Mouse (Mus musculus): ENCODE data around the gene Lss. TPM values are rescaled to one million over a fixed set of nuclear protein-coding genes. Genes with fewer than 3 reads are reported as not detected.

The Lss gene
- 31.1 and 36.7 TPM in 2 replicates for polyA plus RNA-seq (2015; fragmentation: Nextera tagmentation; extraction: Ambion mirVana)

DNA sequence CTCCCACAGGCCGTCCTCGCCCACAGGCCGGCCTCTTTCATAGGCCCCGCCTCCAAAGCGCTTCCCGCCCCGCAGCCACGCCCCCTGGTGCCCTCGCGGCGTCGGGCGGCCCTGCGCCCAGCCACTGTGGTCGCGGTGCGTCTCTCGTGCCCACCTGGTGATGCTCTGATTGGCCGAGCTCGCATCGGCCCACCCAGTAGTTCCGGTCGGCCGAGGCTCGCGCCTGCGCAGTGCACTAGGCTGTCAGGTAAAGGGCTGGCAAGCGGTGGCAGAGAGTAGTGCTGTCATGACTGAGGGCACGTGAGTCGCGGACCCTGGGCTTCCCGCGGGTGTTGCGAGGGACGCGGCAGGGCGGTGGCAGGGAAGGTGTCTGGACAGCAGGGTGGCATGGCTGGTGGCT is at the start of gene Lss:
Lss (plus strand) TSS at position 214 of the 400 bp plus-strand sequence.

DNA sequence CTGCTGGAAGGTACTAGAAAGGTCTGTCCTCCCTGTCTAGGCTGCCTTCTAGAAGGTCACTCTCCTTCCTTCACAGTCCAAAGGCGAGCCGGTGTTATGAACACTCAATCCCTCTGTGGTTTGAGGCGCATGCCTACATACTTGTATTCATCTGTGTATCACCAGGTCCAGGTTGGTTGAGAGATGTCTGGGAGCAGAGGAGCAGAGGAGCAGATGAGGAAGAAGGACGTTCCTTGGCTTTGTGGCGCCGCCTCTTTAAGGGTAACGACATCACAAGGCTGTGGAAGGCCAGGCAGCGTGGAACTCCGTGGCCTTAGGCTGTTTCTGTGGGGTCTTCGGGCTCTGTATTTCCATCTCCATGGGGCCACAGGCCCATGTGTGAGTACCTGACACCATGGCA is 30.6 kb downstream of the Lss start, which contains the start of gene Spatc1l:
Spatc1l (plus strand) TSS at position 301 of the 400 bp plus-strand sequence.

DNA sequence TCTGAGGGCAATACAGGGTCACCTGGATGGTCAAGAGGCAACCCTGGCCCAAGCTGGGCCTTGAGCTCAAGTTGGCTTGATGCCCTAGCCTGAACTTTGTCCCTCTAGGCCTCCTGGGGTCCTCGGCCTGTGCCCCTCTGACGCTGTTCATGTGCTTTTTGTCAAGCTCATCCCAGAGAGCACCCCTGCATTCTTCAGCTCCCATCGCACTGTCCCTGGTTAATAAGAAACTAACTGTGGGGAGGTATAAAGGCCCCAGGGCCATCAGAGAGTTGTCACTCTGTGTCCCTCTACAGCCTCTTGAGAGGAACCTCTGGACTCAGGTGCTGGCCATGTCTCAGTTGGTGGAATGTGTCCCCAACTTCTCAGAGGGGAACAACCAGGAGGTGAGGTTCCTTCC is 44.0 kb downstream of the Lss start, which contains the start of gene Ftcd:
Ftcd (plus strand) TSS at position 275 of the 400 bp plus-strand sequence.

Other genes starting within 250 kb of the Lss start
- 14.0 and 17.5 TPM in 2 replicates for gene Dip2a, start 186.3 kb upstream of the Lss start, polyA plus RNA-seq (2015; fragmentation: Nextera tagmentation; extraction: Ambion mirVana)
- not detected in 2 replicates for gene AC141477.1, start 91.1 kb upstream of the Lss start, polyA plus RNA-seq (2015; fragmentation: Nextera tagmentation; extraction: Ambion mirVana)
- 3.9 and 5.4 TPM in 2 replicates for gene Pcnt, start 88.8 kb upstream of the Lss start, polyA plus RNA-seq (2015; fragmentation: Nextera tagmentation; extraction: Ambion mirVana)
- not detected in 2 replicates for gene 2610028H24Rik, start 82.5 kb upstream of the Lss start, polyA plus RNA-seq (2015; fragmentation: Nextera tagmentation; extraction: Ambion mirVana)
- gene Mcm3ap, start 62.7 kb upstream of the Lss start, polyA plus RNA-seq (2015; fragmentation: Nextera tagmentation; extraction: Ambion mirVana) = 46.6 and 50.0 TPM in 2 replicates
- gene Ybey, start 62.5 kb upstream of the Lss start, polyA plus RNA-seq (2015; fragmentation: Nextera tagmentation; extraction: Ambion mirVana) = 4.1 and 4.3 TPM in 2 replicates
- gene Spatc1l, start 30.7 kb downstream of the Lss start, polyA plus RNA-seq (2015; fragmentation: Nextera tagmentation; extraction: Ambion mirVana) = not detected in 2 replicates
- 0.13 and 0.18 TPM in 2 replicates for gene Ftcd, start 44.1 kb downstream of the Lss start, polyA plus RNA-seq (2015; fragmentation: Nextera tagmentation; extraction: Ambion mirVana)
- gene Col6a2, start 92.0 kb downstream of the Lss start, polyA plus RNA-seq (2015; fragmentation: Nextera tagmentation; extraction: Ambion mirVana) = 32.1 and 42.3 TPM in 2 replicates
- 37.6 and 45.2 TPM in 2 replicates for gene Col6a1, start 194.6 kb downstream of the Lss start, polyA plus RNA-seq (2015; fragmentation: Nextera tagmentation; extraction: Ambion mirVana)

All from neural tube, postnatal 0 days (tissue).